Mouse (Mus musculus) neural tube, embryonic 13.5 days (tissue): Measurements from ENCODE around the gene Trf. TPM values are rescaled to one million over a fixed set of nuclear protein-coding genes. Genes with fewer than 3 reads are reported as not detected.

Experiments used
- ATAC-seq: fragments of 200-750 bp; cut with Nextera tagmentation; 2 replicates; pipeline ENCODE4 v1.8.0; 2017; ENCODE audit warnings: low read depth, mild to moderate bottlenecking, moderate TSS enrichment, moderate library complexity
- H3K27ac ChIP-seq: fragments of 300-500 bp; sonication (generic); replicated peaks from 2 replicates; pipeline ENCODE4 v1.5.1; 2015; ENCODE audit warnings: moderate library complexity, mild to moderate bottlenecking, inconsistent platforms
- H3K27me3 ChIP-seq: fragments of 300-500 bp; sonication (generic); 2 replicates; pipeline ENCODE4 v1.6.1; 2015; ENCODE audit warnings: mild to moderate bottlenecking, inconsistent platforms
- H3K36me3 ChIP-seq: fragments of 300-500 bp; sonication (generic); 2 replicates; pipeline ENCODE4 v1.6.1; 2015; ENCODE audit warnings: mild to moderate bottlenecking, inconsistent platforms
- H3K4me1 ChIP-seq: fragments of 300-500 bp; sonication (generic); replicated peaks from 2 replicates; pipeline ENCODE4 v1.6.1; 2015; ENCODE audit warnings: inconsistent platforms
- H3K4me2 ChIP-seq: fragments of 300-500 bp; sonication (generic); 2 replicates; pipeline ENCODE4 v1.6.1; 2015; ENCODE audit warnings: inconsistent platforms, mild to moderate bottlenecking, moderate library complexity
- H3K4me3 ChIP-seq: fragments of 300-500 bp; sonication (generic); 2 replicates; pipeline ENCODE4 v1.5.1; 2015; ENCODE audit warnings: mild to moderate bottlenecking, inconsistent platforms
- H3K9ac ChIP-seq: fragments of 300-500 bp; sonication (generic); 2 replicates; pipeline ENCODE4 v1.6.1; 2015; ENCODE audit warnings: moderate library complexity, mild to moderate bottlenecking, inconsistent platforms
- H3K9me3 ChIP-seq: fragments of 300-500 bp; sonication (generic); 2 replicates; pipeline ENCODE4 v1.6.1; 2016; ENCODE audit warnings: inconsistent platforms
- WGBS: fragments of 180-500 bp; shearing (Covaris S2); methylation state at CpG from one replicate; pipeline ENCODE4 v1.1.7; 2015; 5-methylcytosine and 5-hydroxymethylcytosine counted together
- polyA plus RNA-seq: library from polyadenylated mRNA; unstranded; fragments of >200 nt; fragmentation: Nextera tagmentation; extraction: Ambion mirVana; gene quantifications from 2 replicates; pipeline ENCODE4 v1.2.1, GENCODE M21; 2015

The Trf gene
- polyA plus RNA-seq, 1 experiment from 2014 or later: 41.0 TPM

- H3K36me3 ChIP-seq: no peaks in the 10 kb centered on the region
- H3K4me1 ChIP-seq: peaks cover 21% of the 10 kb centered on the region
- H3K4me2 ChIP-seq: no peak overlapping the region
- H3K27me3 ChIP-seq: no peaks in the 10 kb centered on the region
- H3K9ac ChIP-seq: no peak overlapping the region
- 58% methylated on average over 7 of the region's 7 CpGs for WGBS
- no peak for ATAC-seq
- 0 out of 2 replicates have a peak overlapping the region, but pooled peaks have one; percentile 18 for H3K27ac ChIP-seq
- no peak overlapping the region for H3K4me3 ChIP-seq
- H3K9me3 ChIP-seq: no peaks in the 10 kb centered on the region
Observed at GRCm38 (mm10) chr9:103234565-103235165, 4.4 kb upstream of the Trf start.

GRCm38 (mm10) chr9:103234059-103234458 is 3.8 kb upstream of the Trf start:
- H3K27ac ChIP-seq: 0 out of 2 replicates have a peak overlapping the region, but pooled peaks have one; percentile 18

GRCm38 (mm10) chr9:103233006-103233395 is 2.8 kb upstream of the Trf start:
- no peak for ATAC-seq
- no peak overlapping the region for H3K4me3 ChIP-seq
- peaks cover 22% of the 10 kb centered on the region for H3K4me1 ChIP-seq
- no peak overlapping the region for H3K9ac ChIP-seq
- no peaks in the 10 kb centered on the region for H3K9me3 ChIP-seq
- 74% methylated on average over 7 of the region's 7 CpGs for WGBS
- H3K36me3 ChIP-seq: no peaks in the 10 kb centered on the region
- H3K27me3 ChIP-seq: no peaks in the 10 kb centered on the region
- no peak overlapping the region for H3K27ac ChIP-seq
- no peak overlapping the region for H3K4me2 ChIP-seq

More at GRCm38 (mm10) chr9:103234059-103234458, 3.8 kb upstream of the Trf start:
- no peak overlapping the region for H3K4me2 ChIP-seq
- no peaks in the 10 kb centered on the region for H3K9me3 ChIP-seq
- peaks cover 22% of the 10 kb centered on the region for H3K4me1 ChIP-seq
- WGBS: 82% methylated on average over 7 of the region's 7 CpGs
- no peaks in the 10 kb centered on the region for H3K27me3 ChIP-seq
- no peaks in the 10 kb centered on the region for H3K36me3 ChIP-seq
- H3K4me3 ChIP-seq: no peak overlapping the region
- H3K9ac ChIP-seq: no peak overlapping the region
- no peak for ATAC-seq

GRCm38 (mm10) chr9:103232232-103233005 is 2.2 kb upstream of the Trf start:
- no peaks in the 10 kb centered on the region for H3K9me3 ChIP-seq
- H3K4me2 ChIP-seq: no peak overlapping the region
- 85% methylated on average over 7 of the region's 7 CpGs for WGBS
- no peaks in the 10 kb centered on the region for H3K27me3 ChIP-seq
- peaks cover 22% of the 10 kb centered on the region for H3K4me1 ChIP-seq
- no peak for ATAC-seq
- no peak overlapping the region for H3K27ac ChIP-seq
- H3K4me3 ChIP-seq: no peak overlapping the region
- no peaks in the 10 kb centered on the region for H3K36me3 ChIP-seq
- no peak overlapping the region for H3K9ac ChIP-seq

GRCm38 (mm10) chr9:103229037-103229867 is 992 bp downstream of the Trf start:
- Histone ChIP-seq H3K4me2 (peak overlapping the region; percentile 52), H3K36me3 (no peaks in the 10 kb centered on the region), H3K27me3 (no peaks in the 10 kb centered on the region), H3K4me1 (peaks cover 15% of the 10 kb centered on the region), H3K9me3 (no peaks in the 10 kb centered on the region), H3K4me3 (no peak overlapping the region), H3K9ac (no peak overlapping the region), H3K27ac (no peak overlapping the region)
- 82% methylated on average over 15 of the region's 15 CpGs for WGBS
- no peak for ATAC-seq

- WGBS: 80% methylated on average over 13 of the region's 13 CpGs
- no peak for ATAC-seq
- H3K27me3 ChIP-seq: no peaks in the 10 kb centered on the region
- no peak overlapping the region for H3K4me3 ChIP-seq
- no peaks in the 10 kb centered on the region for H3K36me3 ChIP-seq
- H3K27ac ChIP-seq: no peak overlapping the region
- H3K4me2 ChIP-seq: no peak overlapping the region
- H3K9me3 ChIP-seq: no peaks in the 10 kb centered on the region
- no peak overlapping the region for H3K9ac ChIP-seq
- peaks cover 15% of the 10 kb centered on the region for H3K4me1 ChIP-seq
Observed at GRCm38 (mm10) chr9:103228370-103229003, 1.8 kb downstream of the Trf start.

GRCm38 (mm10) chr9:103227760-103228159 is 2.5 kb downstream of the Trf start:
- WGBS: 87% methylated on average over 16 of the region's 16 CpGs
- no peaks in the 10 kb centered on the region for H3K36me3 ChIP-seq
- no peak overlapping the region for H3K4me3 ChIP-seq
- no peak overlapping the region for H3K4me2 ChIP-seq
- no peak overlapping the region for H3K27ac ChIP-seq
- no peaks in the 10 kb centered on the region for H3K27me3 ChIP-seq
- H3K9ac ChIP-seq: no peak overlapping the region
- H3K9me3 ChIP-seq: no peaks in the 10 kb centered on the region
- no peak for ATAC-seq
- H3K4me1 ChIP-seq: peaks cover 15% of the 10 kb centered on the region

GRCm38 (mm10) chr9:103226806-103227205 is 3.4 kb downstream of the Trf start:
- H3K27me3 ChIP-seq: no peaks in the 10 kb centered on the region

GRCm38 (mm10) chr9:103225464-103225863 is 4.8 kb downstream of the Trf start:
- Histone ChIP-seq H3K9me3 (no peaks in the 10 kb centered on the region), H3K4me1 (peaks cover 9% of the 10 kb centered on the region), H3K36me3 (no peaks in the 10 kb centered on the region), H3K9ac (no peak overlapping the region), H3K4me2 (no peak overlapping the region), H3K4me3 (no peak overlapping the region), H3K27ac (no peak overlapping the region), H3K27me3 (no peaks in the 10 kb centered on the region)
- ATAC-seq: no peak
- 59% methylated on average over 3 of the region's 3 CpGs for WGBS

More at GRCm38 (mm10) chr9:103226806-103227205, 3.4 kb downstream of the Trf start:
- ATAC-seq: no peak
- Histone ChIP-seq H3K36me3 (no peaks in the 10 kb centered on the region), H3K4me1 (peaks cover 15% of the 10 kb centered on the region), H3K9ac (no peak overlapping the region), H3K27ac (no peak overlapping the region), H3K9me3 (no peaks in the 10 kb centered on the region), H3K4me3 (no peak overlapping the region), H3K4me2 (no peak overlapping the region)
- 91% methylated on average over 15 of the region's 15 CpGs for WGBS

GRCm38 (mm10) chr9:103224721-103225120 is 5.5 kb downstream of the Trf start:
- Histone ChIP-seq H3K36me3 (no peaks in the 10 kb centered on the region), H3K9me3 (no peaks in the 10 kb centered on the region), H3K4me2 (no peak overlapping the region), H3K9ac (no peak overlapping the region), H3K27me3 (no peaks in the 10 kb centered on the region), H3K27ac (no peak overlapping the region), H3K4me3 (no peak overlapping the region), H3K4me1 (peaks cover 1% of the 10 kb centered on the region; the same call in 1 of the 2 replicates)
- WGBS: 93% methylated on average over 7 of the region's 7 CpGs
- ATAC-seq: no peak

- no peaks in the 10 kb centered on the region for H3K27me3 ChIP-seq
- H3K36me3 ChIP-seq: no peaks in the 10 kb centered on the region
- no peak overlapping the region for H3K9ac ChIP-seq
- no peak for ATAC-seq
- H3K9me3 ChIP-seq: no peaks in the 10 kb centered on the region
- no peak overlapping the region for H3K4me3 ChIP-seq
- WGBS: 75% methylated on average over 6 of the region's 6 CpGs
- H3K27ac ChIP-seq: no peak overlapping the region
- H3K4me2 ChIP-seq: no peak overlapping the region
- peaks cover 3% of the 10 kb centered on the region for H3K4me1 ChIP-seq
Observed at GRCm38 (mm10) chr9:103214281-103214680, 16.0 kb downstream of the Trf start.
